Mouse (Mus musculus) gastrocnemius, postnatal 10 days (tissue): ENCODE results near the gene Irf4. TPM values are rescaled to one million over a fixed set of nuclear protein-coding genes. Genes with fewer than 3 reads are reported as not detected.
A peak's percentile ranks its signal among the peaks of the same experiment; 100 is the strongest.

ENCODE experiments used
- DNase-seq: peaks from one replicate; pipeline ENCODE4 v3.0.0; 2021; ENCODE audit warnings: mixed read lengths
- long read RNA-seq, 2 experiments: library from polyadenylated mRNA; stranded (forward); transcript quantifications; one replicate each; pipeline ENCODE4 v2.0.0; 2021
- total RNA-seq, 2 experiments: library from RNA; stranded (reverse); gene quantifications; 2 replicates each; pipeline ENCODE4 v1.2.3; 2021

Gene Irf4
- 1 to 10 TPM; 1.8 to 2.7 TPM for total RNA-seq
- long read RNA-seq, experiment 1, result 0 reads
- long read RNA-seq, experiment 2, partial matches to known transcripts, result 1 of 1 reads
- long read RNA-seq, experiment 2, other reads (novel, unspliced or antisense), result 0 of 1 reads

GRCm38 (mm10) chr13:30749021-30749556 is at the start of gene Irf4:
Gene Irf4 (plus strand): TSS chr13:30749226.
- peak; percentile 40 for DNase-seq

GRCm38 (mm10) chr13:30702695-30703094 is 46.3 kb upstream of the Irf4 start:
- no peak for DNase-seq

- no peak for DNase-seq
Measured at GRCm38 (mm10) chr13:30704246-30705095, 44.6 kb upstream of the Irf4 start.

DNA sequence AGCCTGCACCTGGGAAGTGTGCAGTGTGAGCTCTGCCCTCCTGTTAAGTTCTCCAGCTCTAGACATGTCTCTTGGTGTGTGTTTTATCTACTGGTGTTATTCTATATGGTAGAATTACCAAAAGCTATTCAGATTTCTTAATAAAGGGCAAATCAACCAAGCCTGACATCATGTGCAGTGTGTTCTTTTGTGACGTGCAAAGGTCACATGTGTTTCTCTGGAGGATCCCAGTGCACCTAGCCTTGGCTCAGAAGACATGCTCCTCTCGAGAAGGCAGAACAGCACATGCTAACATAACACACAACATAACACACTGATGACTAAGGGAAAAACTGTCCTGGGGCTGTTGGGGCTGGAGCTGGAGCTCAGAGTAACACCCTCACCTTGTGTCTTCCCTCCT is 38.0 kb upstream of the Irf4 start:
- no peak for DNase-seq

DNA sequence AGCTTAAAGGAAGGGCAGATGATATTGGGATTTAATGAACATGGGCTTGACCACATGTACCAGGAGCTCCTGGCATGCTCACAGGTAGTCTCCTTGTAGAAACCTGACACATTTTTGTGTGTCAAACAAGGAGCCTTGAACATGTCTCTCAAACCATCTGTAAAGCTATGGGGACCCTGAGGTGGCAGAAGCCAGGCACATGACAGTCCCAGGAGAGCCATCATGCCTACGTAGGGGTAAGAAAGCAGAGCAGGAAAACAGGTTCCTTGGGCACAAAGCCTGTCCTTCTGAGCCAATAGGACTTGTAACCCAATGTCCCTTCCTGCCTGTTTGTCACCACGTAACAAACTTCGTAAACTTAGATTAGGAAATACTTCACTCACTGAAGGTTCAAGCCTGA is 37.3 kb upstream of the Irf4 start:
- no peak for DNase-seq

DNA sequence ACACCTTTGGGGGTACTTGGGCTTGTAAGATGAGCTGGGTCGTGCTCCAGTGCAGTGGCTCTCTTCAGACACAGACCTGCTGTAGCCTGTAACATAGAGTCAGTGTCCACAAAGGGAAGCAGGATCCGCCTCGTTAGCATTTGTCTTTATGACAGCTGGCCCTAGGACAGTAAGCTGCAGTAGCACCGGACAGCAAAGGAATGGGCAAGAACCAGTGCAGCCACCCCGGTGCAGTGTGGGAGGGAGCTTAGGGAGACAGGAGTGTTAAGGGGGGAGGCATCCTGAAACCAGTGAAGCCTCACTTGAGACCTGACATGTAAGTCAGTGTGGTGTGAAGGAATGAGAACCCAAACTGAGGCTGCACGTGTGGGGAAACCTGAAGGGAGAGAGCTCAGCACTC is 36.7 kb upstream of the Irf4 start:
- DNase-seq, result no peak

GRCm38 (mm10) chr13:30713621-30714020 is 35.4 kb upstream of the Irf4 start:
- no peak for DNase-seq

DNA sequence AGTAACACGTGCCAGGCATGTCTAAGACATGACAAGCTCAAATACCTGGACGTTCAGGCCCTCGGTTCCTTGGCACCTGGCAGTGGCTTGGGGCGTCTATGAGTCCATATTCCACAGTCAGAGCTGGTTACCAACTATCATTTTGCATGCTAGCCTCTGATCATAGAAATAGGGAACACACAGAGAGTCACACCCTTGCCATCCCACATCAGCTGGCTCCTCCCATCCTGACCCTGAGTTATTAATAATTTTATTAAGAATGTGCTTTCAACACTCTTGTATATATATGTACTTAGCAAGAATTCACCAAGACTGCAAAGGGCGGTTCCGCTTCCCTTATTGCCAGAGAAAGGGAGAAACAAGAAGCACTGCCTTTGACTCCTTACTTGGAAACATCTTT is 34.5 kb upstream of the Irf4 start:
- no peak for DNase-seq

DNA sequence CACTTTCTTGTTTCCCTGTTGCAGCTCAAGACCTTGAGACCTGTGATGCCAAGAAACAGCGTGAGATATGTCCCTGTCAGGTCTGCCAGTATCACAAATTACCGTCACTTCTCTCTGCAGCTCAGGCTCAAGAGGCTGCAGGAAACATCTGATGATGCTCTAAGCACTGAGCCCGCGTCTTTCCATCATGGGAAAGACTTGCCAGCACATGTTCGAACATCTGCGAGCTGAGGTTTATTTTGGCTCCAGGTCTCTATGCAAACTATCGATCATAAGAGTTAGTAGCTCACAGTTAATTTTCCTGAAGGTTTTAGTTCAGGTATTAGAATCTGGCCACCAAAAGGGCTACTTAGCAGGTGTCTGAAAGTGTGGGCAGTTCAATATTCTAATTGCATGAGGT is 34.0 kb upstream of the Irf4 start:
- DNase-seq, result no peak

DNA sequence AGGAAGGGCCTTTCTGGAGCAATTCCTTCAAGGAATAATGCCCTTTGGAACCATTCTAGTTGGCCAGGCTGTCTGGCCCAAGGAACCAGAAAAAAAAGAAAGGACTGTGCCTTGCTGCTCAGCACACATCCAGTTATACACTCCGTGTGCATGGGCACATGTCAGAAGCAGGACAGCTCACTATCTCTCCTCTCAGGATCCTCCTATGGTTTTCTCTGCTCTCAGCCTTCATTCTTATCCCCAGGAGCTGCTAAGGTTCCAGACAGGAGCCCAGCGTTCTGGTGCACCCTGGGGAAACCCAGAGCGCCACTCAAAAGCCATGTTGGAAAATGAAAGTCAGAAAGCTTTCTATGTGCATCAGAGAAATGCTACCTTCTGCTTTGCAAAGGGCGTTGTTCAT is 33.5 kb upstream of the Irf4 start:
- no peak for DNase-seq

- no peak for DNase-seq
Measured at GRCm38 (mm10) chr13:30716611-30717010, 32.4 kb upstream of the Irf4 start.

DNA sequence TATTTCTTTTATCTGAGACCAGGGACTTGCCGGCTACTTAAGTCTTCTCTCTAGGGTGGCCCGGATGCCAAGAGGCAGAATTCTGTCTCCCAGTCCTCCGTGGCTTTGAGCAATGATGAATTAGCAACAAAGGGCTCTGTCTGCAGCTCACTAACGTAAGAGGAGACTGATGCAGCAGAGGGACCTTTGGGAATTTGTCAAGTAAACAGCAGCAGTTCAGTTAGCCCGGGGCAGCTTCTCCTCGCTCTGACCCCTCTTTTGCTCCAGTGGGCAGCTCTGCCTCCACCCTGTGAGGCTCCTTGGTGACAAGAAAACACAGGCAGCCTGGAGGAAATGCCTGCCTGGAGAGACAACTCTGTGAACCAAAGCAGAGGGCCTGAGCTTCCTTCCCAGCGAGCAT is 26.4 kb upstream of the Irf4 start:
- DNase-seq, result no peak

GRCm38 (mm10) chr13:30723258-30723657 is 25.8 kb upstream of the Irf4 start:
- no peak for DNase-seq

GRCm38 (mm10) chr13:30723858-30724257 is 25.2 kb upstream of the Irf4 start:
- no peak for DNase-seq

DNA sequence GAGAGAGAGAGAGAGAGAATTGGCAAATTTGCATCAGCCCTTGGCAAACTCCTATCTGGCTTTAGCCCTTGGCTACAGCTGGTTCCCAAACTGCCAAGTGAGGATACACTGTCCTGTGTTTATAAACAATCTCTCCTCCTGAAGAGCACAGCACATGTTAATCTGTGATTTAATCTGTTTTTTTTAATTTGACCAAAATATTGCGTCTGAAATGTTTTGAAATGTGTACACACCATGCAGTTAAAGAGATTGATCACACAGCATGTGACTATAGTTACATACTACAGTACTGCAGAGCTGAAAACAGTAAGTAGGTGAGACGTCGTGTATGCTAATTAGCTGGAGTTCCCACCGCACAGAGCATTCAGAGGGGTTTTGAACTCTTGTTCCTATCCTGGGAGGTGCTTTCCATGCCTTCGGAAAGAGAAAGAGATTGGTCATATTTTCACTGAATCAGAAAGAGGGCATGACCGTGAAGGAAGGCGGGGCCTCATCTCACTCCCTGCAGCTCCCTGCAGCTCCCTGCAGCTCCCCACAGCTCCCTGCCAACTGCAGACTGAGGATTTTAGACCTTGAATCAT is 24.2 kb upstream of the Irf4 start:
- DNase-seq, result no peak

GRCm38 (mm10) chr13:30726879-30727278 is 22.1 kb upstream of the Irf4 start:
- no peak for DNase-seq

DNA sequence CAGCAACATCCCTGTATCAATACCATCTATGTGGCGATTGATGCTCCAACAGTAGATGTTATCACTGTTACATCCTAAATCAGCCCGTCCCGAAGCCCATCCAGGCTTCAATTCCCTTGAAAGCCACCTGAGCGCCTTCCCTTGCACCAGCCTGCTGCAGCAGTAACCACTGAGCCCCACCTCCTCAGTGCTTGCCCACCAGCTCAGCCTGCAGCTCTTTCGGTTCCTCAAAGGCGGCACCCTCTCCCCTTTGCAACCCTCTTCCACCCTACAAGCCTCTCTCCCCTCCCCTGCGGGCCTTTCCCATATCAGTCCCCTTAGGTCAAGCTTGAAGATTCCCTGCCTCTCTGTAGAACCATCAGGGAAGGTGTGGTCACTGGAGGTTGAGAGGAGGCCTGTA is 20.9 kb upstream of the Irf4 start:
- DNase-seq, result no peak

DNA sequence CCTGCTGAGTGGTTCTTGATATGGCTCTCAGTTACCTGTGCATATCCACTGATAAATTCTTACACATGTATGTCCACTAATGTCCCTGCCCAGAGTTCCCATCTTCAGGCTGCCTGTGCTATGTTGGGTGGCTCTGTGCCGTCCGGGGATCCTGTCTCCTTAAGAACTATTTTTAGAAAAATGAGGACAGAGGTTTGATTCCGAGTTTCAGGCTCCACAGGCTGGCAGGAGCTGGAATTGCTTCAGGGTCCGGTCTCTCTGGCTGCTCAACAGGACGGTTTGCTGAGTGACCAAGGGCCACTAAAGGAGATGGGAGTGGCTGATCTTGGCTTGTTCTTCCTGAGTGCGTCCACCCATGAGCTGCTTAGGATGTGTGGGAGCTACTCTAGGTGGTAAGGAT is 19.8 kb upstream of the Irf4 start:
- DNase-seq, result peak; percentile 29

GRCm38 (mm10) chr13:30730104-30730793 is 18.8 kb upstream of the Irf4 start:
- no peak for DNase-seq

DNA sequence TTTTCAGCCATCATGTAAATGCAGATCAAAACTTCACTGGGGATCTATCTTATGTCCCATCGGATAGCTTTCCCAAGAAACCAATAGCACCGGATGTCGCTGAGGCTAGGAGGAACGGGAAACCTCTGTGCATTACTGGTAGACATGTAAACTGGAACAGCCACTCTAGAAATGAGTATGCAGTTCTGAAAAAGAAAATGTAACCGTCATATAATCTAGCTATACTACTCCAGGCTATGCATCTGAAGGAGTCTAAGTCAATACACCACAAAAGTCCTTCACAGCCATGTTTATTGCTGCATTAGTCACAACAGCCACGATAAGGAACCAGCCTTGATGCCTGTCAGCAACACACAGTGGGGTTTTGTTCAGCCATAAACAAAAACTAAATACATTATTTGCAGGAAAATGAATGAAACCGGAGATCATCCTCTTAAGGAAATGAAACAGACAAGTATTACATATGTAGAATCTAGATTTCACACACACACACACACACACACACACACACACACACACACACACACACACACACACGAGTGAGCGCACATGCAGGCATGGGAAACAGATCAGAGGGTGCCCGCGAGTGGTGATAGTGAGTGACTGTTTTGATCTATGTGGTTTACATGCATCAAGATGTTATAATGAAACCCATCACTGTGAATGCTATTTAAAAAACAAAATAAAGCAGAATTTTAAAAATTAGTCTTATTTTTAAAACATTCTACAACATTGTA is 16.1 kb upstream of the Irf4 start:
- no peak for DNase-seq

- DNase-seq, result no peak
Measured at GRCm38 (mm10) chr13:30736721-30737120, 12.3 kb upstream of the Irf4 start.

- no peak for DNase-seq
Measured at GRCm38 (mm10) chr13:30737257-30737656, 11.8 kb upstream of the Irf4 start.
